Mouse (Mus musculus) adrenal gland, postnatal 14 days (tissue): ENCODE results near the gene Anks6. TPM values are rescaled to one million over a fixed set of nuclear protein-coding genes. Genes with fewer than 3 reads are reported as not detected.

Experiments used
- DNase-seq: peaks from one replicate; pipeline ENCODE4 v3.0.0; 2021; ENCODE audit warnings: mixed read lengths
- total RNA-seq: library from RNA; stranded (reverse); gene quantifications from 2 replicates; pipeline ENCODE4 v1.2.3, GENCODE M21; 2021

Anks6 gene
- total RNA-seq, 1 experiment from 2014 or later = 4.0 TPM

- DNase-seq = no peak
Observed at GRCm38 (mm10) chr4:47046974-47047373, 10.3 kb downstream of the Anks6 start.

- peak; percentile 19 for DNase-seq
Observed at GRCm38 (mm10) chr4:47043866-47044265, 13.4 kb downstream of the Anks6 start.

- no peak for DNase-seq
Observed at GRCm38 (mm10) chr4:47039586-47039985, 17.6 kb downstream of the Anks6 start.

- DNase-seq = peak; percentile 84
Observed at GRCm38 (mm10) chr4:47037321-47037657, 19.9 kb downstream of the Anks6 start.

- DNase-seq = no peak
Observed at GRCm38 (mm10) chr4:47036486-47037320, 20.5 kb downstream of the Anks6 start.

- DNase-seq = no peak
Observed at GRCm38 (mm10) chr4:47035536-47035935, 21.7 kb downstream of the Anks6 start.

- DNase-seq = no peak
Observed at GRCm38 (mm10) chr4:47032171-47032570, 25.1 kb downstream of the Anks6 start.

GRCm38 (mm10) chr4:47028791-47029190, 28.4 kb downstream of the Anks6 start:
- DNase-seq = no peak

- no peak for DNase-seq
Observed at GRCm38 (mm10) chr4:47023949-47024348, 33.3 kb downstream of the Anks6 start.

- DNase-seq = no peak
Observed at GRCm38 (mm10) chr4:47022804-47023603, 34.2 kb downstream of the Anks6 start.

- DNase-seq = peak; percentile 75
Observed at GRCm38 (mm10) chr4:47020563-47020962, 36.7 kb downstream of the Anks6 start.

- no peak for DNase-seq
Observed at GRCm38 (mm10) chr4:47015156-47015555, 42.1 kb downstream of the Anks6 start.

- peak; percentile 49 for DNase-seq
Observed at GRCm38 (mm10) chr4:47012476-47012875, 44.8 kb downstream of the Anks6 start.

- peak; percentile 44 for DNase-seq
Observed at GRCm38 (mm10) chr4:47010400-47011231, 46.6 kb downstream of the Anks6 start.

GRCm38 (mm10) chr4:47000626-47001395, 56.4 kb downstream of the Anks6 start:
- DNase-seq = no peak

- DNase-seq = no peak
Observed at GRCm38 (mm10) chr4:46997969-46998368, 59.3 kb downstream of the Anks6 start.

- DNase-seq = peak; percentile 80
Observed at GRCm38 (mm10) chr4:46992827-46993473, 64.3 kb downstream of the Anks6 start.

- DNase-seq = no peak
Observed at GRCm38 (mm10) chr4:46991959-46992316, 65.3 kb downstream of the Anks6 start.

- peak; percentile 22 for DNase-seq
Observed at GRCm38 (mm10) chr4:46991016-46991958, 65.9 kb downstream of the Anks6 start, which contains the start of gene Gabbr2. Gene Gabbr2 (minus strand): TSS chr4:46991873.
